Mouse (Mus musculus) testis, adult 2 months (tissue): ENCODE data around the gene Pitpnm3. TPM values are rescaled to one million over a fixed set of nuclear protein-coding genes. Genes with fewer than 3 reads are reported as not detected.

Source experiments
- H3K27ac ChIP-seq: fragments of 200-500 bp; 2 replicates; pipeline ENCODE4 v1.5.1; 2012; ENCODE audit warnings: low read depth, low read length; ENCODE audit not compliant: control insufficient read depth, insufficient read depth
- H3K27me3 ChIP-seq: fragments of 200-500 bp; 2 replicates; pipeline ENCODE4 v1.6.1; 2012; ENCODE audit warnings: mild to moderate bottlenecking, low read length, moderate library complexity; ENCODE audit not compliant: control insufficient read depth, insufficient read depth
- H3K36me3 ChIP-seq: fragments of 200-500 bp; 2 replicates; pipeline ENCODE4 v1.6.1; 2012; ENCODE audit warnings: mild to moderate bottlenecking, low read length; ENCODE audit not compliant: control insufficient read depth, insufficient read depth
- H3K4me1 ChIP-seq: fragments of 200-500 bp; 2 replicates; pipeline ENCODE4 v1.6.1; 2012; ENCODE audit warnings: low read length; ENCODE audit not compliant: control insufficient read depth, insufficient read depth
- H3K4me3 ChIP-seq: fragments of 200-500 bp; 2 replicates; pipeline ENCODE4 v1.5.1; 2012; ENCODE audit warnings: low read depth, mild to moderate bottlenecking, low read length, moderate library complexity, mixed read lengths; ENCODE audit not compliant: control insufficient read depth
- CTCF ChIP-seq: fragments of 200-500 bp; IDR thresholded peaks from 2 replicates; pipeline ENCODE4 v1.5.1; 2012; ENCODE audit warnings: low read depth, mild to moderate bottlenecking, inconsistent platforms, low read length, moderate library complexity; ENCODE audit not compliant: control insufficient read depth, insufficient read depth, insufficient replicate concordance
- POLR2A ChIP-seq: fragments of 200-500 bp; IDR thresholded peaks from 2 replicates; pipeline ENCODE4 v1.6.1; 2012; ENCODE audit warnings: low read depth, mild to moderate bottlenecking, inconsistent platforms, low read length, moderate library complexity; ENCODE audit not compliant: control insufficient read depth
- polyA plus RNA-seq: library from polyadenylated mRNA; depleted of rRNA; stranded (reverse); fragments of >200 nt; gene quantifications from 2 replicates; pipeline ENCODE4 v1.2.3, GENCODE M21; 2012

The Pitpnm3 gene
- polyA plus RNA-seq, 1 experiment = 3.2 TPM

GRCm38 (mm10) chr11:72027836-72028235 lies 107.7 kb downstream of the Pitpnm3 start:
- Histone ChIP-seq H3K27me3 (no peaks in the 10 kb centered on the region), H3K36me3 (no peaks in the 10 kb centered on the region), H3K4me3 (no peak overlapping the region), H3K27ac (no peak overlapping the region), H3K4me1 (peaks cover 4% of the 10 kb centered on the region; the same call in 1 of the 2 replicates)
- no peak for TF ChIP-seq CTCF
- TF ChIP-seq POLR2A = no peak

GRCm38 (mm10) chr11:72026516-72026915 lies 109.1 kb downstream of the Pitpnm3 start:
- Histone ChIP-seq H3K36me3 (no peaks in the 10 kb centered on the region), H3K4me1 (peaks cover 4% of the 10 kb centered on the region; the same call in 1 of the 2 replicates), H3K27ac (no peak overlapping the region), H3K27me3 (no peaks in the 10 kb centered on the region), H3K4me3 (no peak overlapping the region)
- TF ChIP-seq CTCF = no peak
- no peak for TF ChIP-seq POLR2A

GRCm38 (mm10) chr11:72025843-72026242 lies 109.7 kb downstream of the Pitpnm3 start:
- Histone ChIP-seq H3K4me3 (no peak overlapping the region), H3K4me1 (peaks cover 4% of the 10 kb centered on the region; the same call in 1 of the 2 replicates), H3K27me3 (no peaks in the 10 kb centered on the region), H3K27ac (no peak overlapping the region), H3K36me3 (no peaks in the 10 kb centered on the region)
- no peak for TF ChIP-seq CTCF
- TF ChIP-seq POLR2A = no peak

GRCm38 (mm10) chr11:72024193-72024781 lies 111.3 kb downstream of the Pitpnm3 start:
- H3K4me3 ChIP-seq = no peak overlapping the region
- H3K27ac ChIP-seq = no peak overlapping the region
- peaks cover 4% of the 10 kb centered on the region; the same call in 1 of the 2 replicates for H3K4me1 ChIP-seq
- no peaks in the 10 kb centered on the region for H3K27me3 ChIP-seq
- TF ChIP-seq CTCF (peak; percentile 32; the same call in 1 of the 2 replicates), POLR2A (no peak; the same call in 1 of the 2 replicates)
- H3K36me3 ChIP-seq = no peaks in the 10 kb centered on the region

GRCm38 (mm10) chr11:72023581-72023980 lies 112.0 kb downstream of the Pitpnm3 start:
- Histone ChIP-seq H3K36me3 (no peaks in the 10 kb centered on the region), H3K4me1 (no peaks in the 10 kb centered on the region), H3K27ac (no peak overlapping the region), H3K27me3 (no peaks in the 10 kb centered on the region), H3K4me3 (no peak overlapping the region)
- TF ChIP-seq POLR2A (no peak), CTCF (no peak)

GRCm38 (mm10) chr11:72022827-72023226 lies 112.8 kb downstream of the Pitpnm3 start:
- H3K36me3 ChIP-seq = no peaks in the 10 kb centered on the region
- H3K27me3 ChIP-seq = no peaks in the 10 kb centered on the region
- no peak for TF ChIP-seq POLR2A
- TF ChIP-seq CTCF = no peak
- no peak overlapping the region for H3K27ac ChIP-seq
- H3K4me3 ChIP-seq = no peak overlapping the region
- H3K4me1 ChIP-seq = no peaks in the 10 kb centered on the region

- TF ChIP-seq POLR2A (no peak), CTCF (no peak)
Observed at GRCm38 (mm10) chr11:72021015-72021414, 114.6 kb downstream of the Pitpnm3 start.

More at GRCm38 (mm10) chr11:72021015-72021414, 114.6 kb downstream of the Pitpnm3 start:
- H3K4me3 ChIP-seq = no peak overlapping the region
- H3K27me3 ChIP-seq = no peaks in the 10 kb centered on the region
- H3K27ac ChIP-seq = no peak overlapping the region
- H3K36me3 ChIP-seq = no peaks in the 10 kb centered on the region
- peaks cover 3% of the 10 kb centered on the region; the same call in 1 of the 2 replicates for H3K4me1 ChIP-seq
